Mouse (Mus musculus): ENCODE measurements around the gene F8. TPM values are rescaled to one million over a fixed set of nuclear protein-coding genes. Genes with fewer than 3 reads are reported as not detected.
A peak's percentile ranks its signal among the peaks of the same experiment; 100 is the strongest.

Gene F8
- 0.41 and 1.6 TPM in 2 replicates for polyA plus RNA-seq (2014; fragmentation: Nextera tagmentation; extraction: Ambion mirVana)

DNA sequence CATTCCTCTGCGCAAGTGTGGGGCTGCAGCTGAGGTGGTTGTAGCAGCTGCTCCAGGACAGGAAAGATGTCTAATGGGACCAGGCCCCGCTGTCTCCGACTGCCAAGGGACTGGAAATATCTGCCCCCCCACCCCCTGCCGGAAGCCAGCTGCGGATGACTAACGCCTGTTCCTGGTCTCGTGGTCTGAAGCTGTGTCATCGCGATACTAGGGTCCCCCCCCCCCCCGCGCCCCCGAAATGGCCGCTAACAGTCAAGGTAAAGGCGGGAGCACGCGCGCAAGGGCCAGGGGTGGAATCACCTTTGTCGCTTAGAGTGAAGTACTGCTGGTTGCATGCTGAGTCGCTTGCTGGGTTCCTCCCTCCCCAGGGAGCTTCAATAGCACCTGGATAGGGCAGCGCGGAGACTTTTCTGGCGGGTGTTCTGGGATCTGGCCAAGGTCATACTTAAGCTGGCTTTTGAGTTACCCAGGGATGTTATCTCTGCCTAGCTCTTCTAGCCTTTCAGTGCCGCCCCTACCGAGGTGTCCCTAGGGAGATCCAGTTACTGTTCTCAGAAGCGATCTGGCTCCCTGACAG lies at the start of gene F8, which contains the start of gene Fundc2:
TSS of gene F8 (minus strand) at position 421 of the 577 bp plus-strand sequence.
TSS of gene Fundc2 (plus strand) at position 205 of the 577 bp plus-strand sequence.
- Histone ChIP-seq H3K4me3 (ENCODE audit: low read depth, low read length) (peak within 1 kb of the TSS; percentile 40), H3K4me2 (ENCODE audit: low read depth, low read length, severe bottlenecking) (peak within 1 kb of the TSS; percentile 43), H3K36me3 (ENCODE audit: control insufficient read depth, insufficient read depth, low read length) (no peaks in the 10 kb centered on the region), H3K27me3 (ENCODE audit: control insufficient read depth, insufficient read depth, low read length) (no peaks in the 10 kb centered on the region), H3K4me1 (replicated peaks; ENCODE audit: control insufficient read depth, insufficient read depth, low read length) (no peaks in the 10 kb centered on the region), H3K27ac (ENCODE audit: low read depth, low read length) (no peak within 1 kb of the TSS), H3K9ac (ENCODE audit: low read length) (peak within 1 kb of the TSS; percentile 52), H3K9me3 (ENCODE audit: control insufficient read depth, low read length) (no peaks in the 10 kb centered on the region)
- DNase-seq (ENCODE audit: low spot score) = peak; percentile 88
- 13% methylated on average over 24 of the region's 25 CpGs for WGBS
- ATAC-seq (replicated peaks; ENCODE audit: low FRiP score) = peak; percentile 96

DNA sequence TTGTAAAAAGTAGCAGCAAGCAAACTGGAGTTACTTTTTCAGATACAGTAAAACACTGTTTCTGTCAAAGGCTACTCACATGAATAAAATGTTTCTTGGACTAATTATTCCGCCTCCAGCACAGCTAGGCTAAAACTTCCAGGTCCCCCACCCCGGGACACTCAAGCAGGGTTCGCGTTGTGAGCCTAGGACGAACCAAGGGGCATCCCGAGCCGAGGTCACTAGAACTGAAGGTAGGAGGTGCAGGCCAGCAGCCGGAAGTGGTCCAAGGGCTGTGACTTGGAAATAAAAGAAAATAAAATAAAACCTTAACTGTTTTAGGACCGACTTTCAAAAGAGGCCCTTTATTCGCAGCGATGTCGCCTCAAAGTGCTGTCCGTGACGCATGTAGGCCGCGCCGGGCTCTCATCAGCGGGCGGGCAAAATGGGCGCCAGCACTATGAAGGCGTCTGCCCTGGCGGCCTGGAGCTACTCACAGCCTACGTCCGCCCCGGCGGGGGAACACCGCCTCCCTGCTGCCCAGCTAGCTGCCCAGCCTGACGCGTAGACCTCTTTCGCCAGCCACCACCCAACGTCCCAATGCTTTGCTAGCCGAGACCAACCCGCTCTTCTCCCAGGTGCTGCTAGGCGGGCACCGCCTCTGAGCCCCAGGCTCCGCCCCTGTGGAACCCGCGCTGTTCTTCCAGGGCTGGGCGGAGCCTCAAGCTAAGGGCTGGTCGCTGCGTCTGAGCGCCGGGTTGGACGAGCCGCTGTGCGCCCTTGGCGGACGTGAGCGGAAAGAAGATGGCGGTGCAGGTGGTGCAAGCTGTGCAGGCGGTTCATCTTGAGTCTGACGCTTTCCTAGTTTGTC lies 33.7 kb upstream of the F8 start, which contains the start of the genes Cmc4, Mtcp1 and Brcc3:
TSS of gene Cmc4 (minus strand) at position 649 of the 850 bp plus-strand sequence.
TSS of gene Mtcp1 (minus strand) at position 653 of the 850 bp plus-strand sequence.
TSS of gene Brcc3 (plus strand) at position 693 of the 850 bp plus-strand sequence.
- DNase-seq (ENCODE audit: low spot score) = peak; percentile 90

DNA sequence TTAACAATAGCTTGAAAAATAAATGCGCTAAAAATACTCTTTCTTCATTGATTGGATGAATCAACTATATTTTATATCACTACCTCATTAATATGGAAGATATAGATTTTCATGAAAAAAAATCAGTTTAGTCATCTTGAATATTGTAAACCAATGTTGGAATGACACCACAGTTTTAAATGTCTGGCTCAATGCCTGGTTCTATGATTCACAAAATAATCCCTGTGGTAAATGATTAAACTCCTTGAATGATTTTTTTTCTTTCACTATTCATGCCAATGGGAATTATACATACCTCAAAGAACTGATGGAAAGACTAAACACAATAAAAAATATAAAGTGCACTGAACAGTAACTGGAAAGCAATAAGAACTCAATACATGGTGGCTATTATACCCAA lies 27.3 kb upstream of the F8 start:
- H3K36me3 ChIP-seq (ENCODE audit: control insufficient read depth, insufficient read depth, low read length) = no peaks in the 10 kb centered on the region
- 96% methylated on average over 1 of the region's 1 CpGs for WGBS
- H3K4me3 ChIP-seq (ENCODE audit: low read depth, low read length) = no peak overlapping the region

More for the DNA sequence above, 33.7 kb upstream of the F8 start, which contains the start of the genes Cmc4, Mtcp1 and Brcc3:
- Histone ChIP-seq H3K27me3 (ENCODE audit: control insufficient read depth, insufficient read depth, low read length) (no peaks in the 10 kb centered on the region), H3K27ac (ENCODE audit: low read depth, low read length) (peak within 1 kb of the TSS; percentile 79), H3K36me3 (ENCODE audit: control insufficient read depth, insufficient read depth, low read length) (no peaks in the 10 kb centered on the region), H3K9me3 (ENCODE audit: control insufficient read depth, low read length) (no peaks in the 10 kb centered on the region), H3K4me3 (ENCODE audit: low read depth, low read length) (peak within 1 kb of the TSS; percentile 43), H3K9ac (ENCODE audit: low read length) (peak within 1 kb of the TSS; percentile 68), H3K4me2 (ENCODE audit: low read depth, low read length, severe bottlenecking) (peak within 1 kb of the TSS; percentile 45), H3K4me1 (replicated peaks; ENCODE audit: control insufficient read depth, insufficient read depth, low read length) (no peaks in the 10 kb centered on the region)
- WGBS = 23% methylated on average over 51 of the region's 52 CpGs
- peak; percentile 100 for ATAC-seq (replicated peaks; ENCODE audit: low FRiP score)

DNA sequence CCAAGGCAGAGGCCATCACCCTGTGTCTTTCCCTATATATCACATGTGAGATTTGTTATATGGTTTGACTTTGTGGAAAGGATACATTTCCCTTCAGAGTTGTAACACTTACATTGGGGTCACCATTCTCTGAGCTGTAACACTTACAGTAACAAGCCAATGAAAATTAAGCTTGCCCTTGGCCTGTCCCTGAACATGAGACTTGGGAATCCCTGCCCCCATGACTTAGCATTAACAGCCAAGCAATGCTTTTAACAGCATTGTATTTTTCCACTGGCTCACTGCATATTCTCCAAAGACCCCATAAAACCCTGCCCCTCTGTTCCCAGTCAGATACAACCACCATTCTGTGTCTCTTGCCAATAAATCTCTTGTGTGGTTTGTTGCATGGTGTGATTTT lies 20.9 kb upstream of the F8 start:
- ATAC-seq (replicated peaks; ENCODE audit: low FRiP score) = no peak
- no peak overlapping the region for H3K4me3 ChIP-seq (ENCODE audit: low read depth, low read length)
- no peak for DNase-seq (ENCODE audit: low spot score)
- no peaks in the 10 kb centered on the region for H3K36me3 ChIP-seq (ENCODE audit: control insufficient read depth, insufficient read depth, low read length)
- no peak overlapping the region for H3K27ac ChIP-seq (ENCODE audit: low read depth, low read length)
- H3K27me3 ChIP-seq (ENCODE audit: control insufficient read depth, insufficient read depth, low read length) = no peaks in the 10 kb centered on the region
- no peaks in the 10 kb centered on the region for H3K9me3 ChIP-seq (ENCODE audit: control insufficient read depth, low read length)
- H3K4me1 ChIP-seq (replicated peaks; ENCODE audit: control insufficient read depth, insufficient read depth, low read length) = no peaks in the 10 kb centered on the region
- no peak overlapping the region for H3K4me2 ChIP-seq (ENCODE audit: low read depth, low read length, severe bottlenecking)
- H3K9ac ChIP-seq (ENCODE audit: low read length) = no peak overlapping the region

More for the DNA sequence above, 27.3 kb upstream of the F8 start:
- no peak overlapping the region for H3K27ac ChIP-seq (ENCODE audit: low read depth, low read length)
- no peak for DNase-seq (ENCODE audit: low spot score)
- H3K4me1 ChIP-seq (replicated peaks; ENCODE audit: control insufficient read depth, insufficient read depth, low read length) = no peaks in the 10 kb centered on the region
- H3K4me2 ChIP-seq (ENCODE audit: low read depth, low read length, severe bottlenecking) = no peak overlapping the region
- no peak for ATAC-seq (replicated peaks; ENCODE audit: low FRiP score)
- H3K9ac ChIP-seq (ENCODE audit: low read length) = no peak overlapping the region
- no peaks in the 10 kb centered on the region for H3K27me3 ChIP-seq (ENCODE audit: control insufficient read depth, insufficient read depth, low read length)
- H3K9me3 ChIP-seq (ENCODE audit: control insufficient read depth, low read length) = no peaks in the 10 kb centered on the region

DNA sequence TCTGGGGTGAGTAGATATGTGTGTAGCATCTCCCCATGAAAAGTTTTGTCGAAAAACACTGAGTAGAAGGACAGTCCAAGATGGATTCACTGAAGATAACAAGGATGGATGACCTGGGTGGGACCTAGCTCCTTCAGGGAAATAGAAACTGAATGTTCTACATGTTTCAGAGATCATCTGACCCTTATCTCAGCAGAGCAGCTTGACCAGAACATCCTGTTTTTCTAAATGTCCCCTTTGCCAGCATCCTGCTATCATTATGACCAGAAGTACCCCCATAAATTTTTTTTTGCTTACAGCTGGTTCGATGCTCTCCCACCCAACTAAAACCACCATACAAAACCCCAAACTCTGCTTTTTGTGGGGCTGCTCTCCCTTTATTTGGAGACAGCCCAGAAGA lies 20.3 kb upstream of the F8 start:
- no peak overlapping the region for H3K27ac ChIP-seq (ENCODE audit: low read depth, low read length)
- no peak overlapping the region for H3K4me2 ChIP-seq (ENCODE audit: low read depth, low read length, severe bottlenecking)
- H3K4me3 ChIP-seq (ENCODE audit: low read depth, low read length) = no peak overlapping the region
- H3K36me3 ChIP-seq (ENCODE audit: control insufficient read depth, insufficient read depth, low read length) = no peaks in the 10 kb centered on the region
- no peak for DNase-seq (ENCODE audit: low spot score)
- H3K27me3 ChIP-seq (ENCODE audit: control insufficient read depth, insufficient read depth, low read length) = no peaks in the 10 kb centered on the region
- H3K9ac ChIP-seq (ENCODE audit: low read length) = no peak overlapping the region
- H3K9me3 ChIP-seq (ENCODE audit: control insufficient read depth, low read length) = no peaks in the 10 kb centered on the region
- H3K4me1 ChIP-seq (replicated peaks; ENCODE audit: control insufficient read depth, insufficient read depth, low read length) = no peaks in the 10 kb centered on the region
- ATAC-seq (replicated peaks; ENCODE audit: low FRiP score) = no peak
- 85% methylated on average over 2 of the region's 2 CpGs for WGBS

DNA sequence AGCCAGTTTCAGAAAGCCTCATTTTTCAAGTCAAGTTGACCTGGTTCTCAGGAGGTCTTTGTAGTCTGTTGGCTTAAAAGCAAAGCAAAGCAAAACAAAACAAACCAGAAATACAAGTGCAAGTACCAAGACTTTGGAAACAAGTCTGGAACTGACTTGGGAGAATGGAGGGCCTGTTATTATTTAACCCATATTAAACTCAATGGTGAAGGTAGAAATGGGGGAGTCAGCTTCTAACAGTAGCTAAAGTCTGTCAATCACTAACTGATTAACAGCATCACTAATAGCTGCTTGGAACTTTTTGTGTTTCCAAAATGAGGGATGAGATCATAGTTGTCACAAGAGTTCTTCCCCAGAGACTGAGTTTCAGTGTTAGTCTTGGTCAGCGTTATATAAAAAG lies 17.1 kb upstream of the F8 start:
- H3K9ac ChIP-seq (ENCODE audit: low read length) = no peak overlapping the region
- no peak overlapping the region for H3K4me3 ChIP-seq (ENCODE audit: low read depth, low read length)
- DNase-seq (ENCODE audit: low spot score) (no peak), ATAC-seq (replicated peaks; ENCODE audit: low FRiP score) (no peak)
- H3K27me3 ChIP-seq (ENCODE audit: control insufficient read depth, insufficient read depth, low read length) = no peaks in the 10 kb centered on the region
- H3K4me2 ChIP-seq (ENCODE audit: low read depth, low read length, severe bottlenecking) = no peak overlapping the region
- no peaks in the 10 kb centered on the region for H3K9me3 ChIP-seq (ENCODE audit: control insufficient read depth, low read length)
- no peaks in the 10 kb centered on the region for H3K36me3 ChIP-seq (ENCODE audit: control insufficient read depth, insufficient read depth, low read length)
- H3K4me1 ChIP-seq (replicated peaks; ENCODE audit: control insufficient read depth, insufficient read depth, low read length) = no peaks in the 10 kb centered on the region
- WGBS = 90% methylated on average over 1 of the region's 1 CpGs
- no peak overlapping the region for H3K27ac ChIP-seq (ENCODE audit: low read depth, low read length)

DNA sequence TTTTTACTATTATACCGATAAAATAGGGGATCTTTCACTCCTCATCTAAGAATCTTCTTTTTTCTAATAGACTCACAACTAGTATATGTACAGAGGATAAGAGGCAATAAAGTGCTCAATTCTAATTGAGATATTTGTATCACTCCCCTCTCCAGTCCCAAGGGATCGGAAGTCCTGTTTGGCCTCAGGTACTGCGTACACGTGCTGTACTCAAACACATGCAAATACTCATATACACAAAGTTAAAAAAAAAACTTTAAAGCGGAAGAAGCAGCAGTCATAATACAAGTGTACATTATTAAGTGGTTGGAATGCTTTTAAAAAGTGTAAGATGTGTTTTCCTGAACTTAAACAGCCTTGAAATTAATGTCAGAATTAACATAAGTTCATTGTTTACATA lies 716 bp downstream of the F8 start:
- ATAC-seq (replicated peaks; ENCODE audit: low FRiP score) (0 out of 2 replicates have a peak, but pooled peaks have one; percentile 30), DNase-seq (ENCODE audit: low spot score) (no peak)
- WGBS = 72% methylated on average over 5 of the region's 5 CpGs
- no peak overlapping the region for H3K27ac ChIP-seq (ENCODE audit: low read depth, low read length)
- no peaks in the 10 kb centered on the region for H3K9me3 ChIP-seq (ENCODE audit: control insufficient read depth, low read length)
- no peak overlapping the region; the same call in 1 of the 2 replicates for H3K9ac ChIP-seq (ENCODE audit: low read length)
- no peaks in the 10 kb centered on the region for H3K4me1 ChIP-seq (replicated peaks; ENCODE audit: control insufficient read depth, insufficient read depth, low read length)
- H3K36me3 ChIP-seq (ENCODE audit: control insufficient read depth, insufficient read depth, low read length) = no peaks in the 10 kb centered on the region
- H3K4me3 ChIP-seq (ENCODE audit: low read depth, low read length) = peak overlapping the region; percentile 40
- peak overlapping the region; percentile 43 for H3K4me2 ChIP-seq (ENCODE audit: low read depth, low read length, severe bottlenecking)
- no peaks in the 10 kb centered on the region for H3K27me3 ChIP-seq (ENCODE audit: control insufficient read depth, insufficient read depth, low read length)

DNA sequence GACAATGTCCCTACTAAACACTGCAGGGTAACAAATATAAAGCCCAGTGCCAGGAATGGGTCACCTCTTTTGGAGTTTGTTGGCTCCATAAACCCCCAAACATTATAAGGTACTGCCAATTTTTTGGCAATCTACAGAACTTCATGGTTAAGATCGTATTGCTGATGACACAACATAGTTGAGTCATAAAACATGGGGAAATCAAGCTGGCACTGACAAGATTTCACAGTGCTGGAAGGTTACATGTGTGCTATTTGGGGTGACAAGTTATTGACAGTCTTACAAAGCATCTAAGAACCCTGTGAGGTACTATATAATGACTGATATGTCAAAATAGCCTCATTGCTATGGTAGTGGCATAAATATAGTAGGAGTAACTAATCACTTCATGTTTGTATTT lies 1.2 kb downstream of the F8 start:
- Histone ChIP-seq H3K27ac (ENCODE audit: low read depth, low read length) (no peak overlapping the region), H3K4me1 (replicated peaks; ENCODE audit: control insufficient read depth, insufficient read depth, low read length) (no peaks in the 10 kb centered on the region), H3K4me2 (ENCODE audit: low read depth, low read length, severe bottlenecking) (no peak overlapping the region), H3K4me3 (ENCODE audit: low read depth, low read length) (no peak overlapping the region), H3K9me3 (ENCODE audit: control insufficient read depth, low read length) (no peaks in the 10 kb centered on the region), H3K36me3 (ENCODE audit: control insufficient read depth, insufficient read depth, low read length) (no peaks in the 10 kb centered on the region), H3K9ac (ENCODE audit: low read length) (no peak overlapping the region), H3K27me3 (ENCODE audit: control insufficient read depth, insufficient read depth, low read length) (no peaks in the 10 kb centered on the region)
- ATAC-seq (replicated peaks; ENCODE audit: low FRiP score) = no peak
- no peak for DNase-seq (ENCODE audit: low spot score)
- WGBS = 93% methylated on average over 1 of the region's 1 CpGs

Data from forebrain, embryonic 11.5 days (tissue).